Mouse (Mus musculus) bone marrow, adult 2 months (tissue): ENCODE results near the gene Izumo1r.

ENCODE experiments used
- CTCF ChIP-seq: fragments of 200-500 bp; IDR thresholded peaks from 2 replicates; pipeline ENCODE4 v1.5.1; 2011; ENCODE audit warnings: low read length, control low read depth; ENCODE audit not compliant: control insufficient read depth, insufficient read depth
- POLR2A ChIP-seq: fragments of 200-500 bp; IDR thresholded peaks from 2 replicates; pipeline ENCODE4 v1.6.1; 2011; ENCODE audit warnings: low read depth, mild to moderate bottlenecking, control low read depth, low read length, borderline replicate concordance; ENCODE audit not compliant: control insufficient read depth

- TF ChIP-seq CTCF (no peak), POLR2A (no peak)
Observed at GRCm38 (mm10) chr9:14839527-14839926, 64.2 kb downstream of the Izumo1r start.
